Mouse (Mus musculus): ENCODE results near the gene Baz1b. TPM values are rescaled to one million over a fixed set of nuclear protein-coding genes. Genes with fewer than 3 reads are reported as not detected.

The Baz1b gene
- polyA plus RNA-seq (2014; fragmentation: Illumina TruSeq; extraction: RNeasy Lipid Tissue Mini Kit (QIAGEN cat#74804); ENCODE audit: insufficient read depth, low read depth, low replicate concordance), result 18.5 TPM

DNA sequence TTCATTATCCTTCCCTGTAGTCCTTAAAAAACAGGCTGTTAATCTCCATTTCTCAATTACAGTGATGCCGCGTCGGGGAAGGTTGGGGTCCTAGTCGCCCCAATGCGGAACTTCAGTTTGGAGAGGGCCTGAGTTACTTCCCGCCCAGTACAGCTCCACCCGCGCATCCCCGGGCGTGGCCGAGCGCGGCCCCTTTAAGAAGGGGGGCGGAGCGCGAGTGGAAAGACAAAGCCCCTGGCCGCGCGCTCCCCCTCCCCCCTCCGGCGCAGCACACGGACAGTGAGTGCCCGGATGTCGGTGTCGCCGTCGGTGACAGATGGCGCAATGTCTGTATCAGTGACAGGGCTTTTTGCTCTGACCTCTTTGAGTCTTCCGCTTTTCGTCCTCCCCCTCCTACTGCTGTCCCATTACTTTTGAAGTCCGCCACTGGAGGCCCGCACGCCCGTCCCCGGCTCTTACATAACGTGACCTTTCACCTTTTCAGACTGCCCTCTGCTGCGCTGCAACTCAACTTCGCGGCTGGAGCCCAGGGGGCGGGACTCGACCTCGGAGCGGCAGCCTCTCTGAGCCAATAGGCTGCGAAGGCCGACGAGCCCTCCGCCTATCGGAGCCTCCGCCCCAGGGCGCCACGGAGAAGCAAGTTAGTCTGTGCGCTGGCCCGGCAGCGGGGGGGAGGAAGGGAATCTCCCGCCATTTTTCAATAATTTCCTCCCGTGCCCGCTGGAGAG, at the start of gene Baz1b:
Gene Baz1b (plus strand): TSS at position 644 of the 728 bp plus-strand sequence.

DNA sequence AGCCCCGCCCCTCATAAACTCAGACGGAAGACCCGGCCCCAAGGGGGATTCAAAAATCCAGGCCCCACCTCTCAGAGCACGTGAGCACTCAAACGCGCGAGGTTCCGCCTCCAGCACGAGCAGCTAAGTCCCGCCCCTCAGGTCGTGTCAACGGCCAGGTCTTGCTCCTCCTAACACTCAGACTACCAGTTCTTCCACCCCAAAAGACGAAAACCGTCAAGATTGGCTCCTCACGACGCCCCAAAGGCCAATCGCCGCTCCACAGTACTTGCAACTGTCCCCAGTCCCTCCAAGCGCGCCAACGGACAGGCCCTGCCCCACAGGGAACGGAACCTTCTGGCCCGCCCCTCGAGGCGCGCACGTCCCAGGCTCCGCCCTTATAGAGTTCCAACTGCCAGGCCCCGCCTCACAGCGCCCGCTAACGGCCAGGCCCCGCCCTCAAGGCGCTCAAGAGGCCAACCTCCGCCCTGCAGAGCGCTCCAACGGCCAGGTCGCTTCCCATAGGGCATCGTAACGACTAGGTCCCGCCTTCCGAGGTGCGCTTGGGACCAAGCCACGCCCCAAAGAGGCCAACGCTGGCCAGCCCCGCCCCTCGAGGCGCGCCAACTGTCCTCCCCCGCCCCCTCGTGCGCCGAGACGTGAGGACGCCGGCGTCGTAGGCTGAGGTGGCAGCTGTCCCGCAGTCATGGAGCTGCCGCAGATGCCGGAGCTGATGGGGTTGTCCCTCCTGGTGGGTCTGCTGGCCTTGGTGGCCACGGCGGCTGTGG, 37.8 kb upstream of the Baz1b start, which contains the start of gene Tbl2:
Gene Tbl2 (plus strand): TSS at position 605 of the 767 bp plus-strand sequence.

DNA sequence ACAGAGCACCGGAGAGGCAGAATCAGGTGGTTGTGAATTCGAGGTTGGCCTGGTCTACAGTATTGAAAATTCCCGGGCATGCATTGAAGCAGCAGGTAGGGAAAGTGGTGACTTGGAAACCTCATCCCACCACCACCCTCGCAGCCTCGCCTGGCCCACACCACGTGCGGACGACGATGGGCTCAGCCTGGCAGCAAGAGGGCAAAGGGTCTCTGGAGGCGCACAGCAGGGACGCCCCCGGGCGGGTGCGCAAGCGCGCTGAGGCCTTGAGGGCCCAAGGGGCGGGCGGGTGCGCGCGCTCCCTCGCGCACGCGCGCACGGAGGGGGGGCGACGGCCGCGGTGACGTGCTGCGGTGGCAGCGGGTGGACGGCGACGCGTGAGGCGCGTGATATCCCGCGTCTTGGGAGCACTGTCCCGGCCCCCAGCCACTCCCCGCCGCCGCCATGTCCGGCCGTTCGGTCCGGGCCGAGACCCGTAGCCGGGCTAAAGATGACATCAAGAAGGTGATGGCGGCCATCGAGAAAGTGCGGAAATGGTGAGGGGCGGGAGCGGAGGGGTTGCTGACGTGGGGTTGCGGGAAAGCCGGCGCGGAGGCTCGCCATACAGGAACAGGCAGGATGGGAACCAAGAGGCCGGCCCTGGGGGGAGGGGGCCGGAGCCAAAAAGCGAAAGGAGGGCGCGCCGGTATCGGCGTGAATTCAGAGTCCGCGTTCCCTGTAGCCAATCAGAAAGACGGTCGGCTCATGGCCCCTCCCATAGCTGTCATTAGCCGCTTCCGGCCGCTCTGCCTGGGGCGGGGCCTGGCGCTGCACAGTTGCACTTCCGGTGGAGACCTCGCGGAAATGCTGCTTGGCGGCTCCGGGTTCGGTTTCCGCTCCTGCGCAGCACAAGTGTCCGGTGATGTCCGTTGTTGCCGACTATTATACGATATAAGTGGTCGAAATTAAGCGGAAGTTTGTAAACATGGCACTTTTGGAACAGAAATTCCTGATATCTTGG, 18.7 kb upstream of the Baz1b start, which contains the start of gene Bcl7b:
Gene Bcl7b (plus strand): TSS at position 221 of the 1,000 bp plus-strand sequence.

DNA sequence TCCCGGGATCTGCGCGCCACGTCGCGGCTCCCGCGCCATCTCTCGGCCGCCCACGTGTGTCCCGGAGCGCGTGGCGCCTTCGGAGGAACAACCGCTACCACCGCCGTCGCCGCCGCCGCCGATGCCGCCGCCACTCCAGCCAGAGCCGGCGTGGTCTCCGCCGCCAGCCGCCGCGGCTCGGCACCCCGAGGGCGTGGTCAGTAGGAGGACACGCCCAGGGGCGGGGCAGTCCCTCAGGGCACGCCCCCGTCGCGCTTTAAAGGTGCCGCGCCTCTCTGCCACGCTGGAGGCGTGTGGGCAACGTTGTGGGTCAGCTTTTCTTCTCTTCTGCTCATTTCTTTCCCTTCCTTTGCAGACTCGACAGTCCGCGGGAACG, 64.0 kb downstream of the Baz1b start, which contains the start of gene Fzd9:
Gene Fzd9 (minus strand): TSS at position 152 of the 376 bp plus-strand sequence.

Other genes starting within 250 kb of the Baz1b start
- 3.7 TPM for gene Cldn4, start 240.3 kb upstream of the Baz1b start, polyA plus RNA-seq (2014; fragmentation: Illumina TruSeq; extraction: RNeasy Lipid Tissue Mini Kit (QIAGEN cat#74804); ENCODE audit: insufficient read depth, low read depth, low replicate concordance)
- 129 TPM for gene Cldn3, start 201.1 kb upstream of the Baz1b start, polyA plus RNA-seq (2014; fragmentation: Illumina TruSeq; extraction: RNeasy Lipid Tissue Mini Kit (QIAGEN cat#74804); ENCODE audit: insufficient read depth, low read depth, low replicate concordance)
- gene Abhd11, start 178.1 kb upstream of the Baz1b start, polyA plus RNA-seq (2014; fragmentation: Illumina TruSeq; extraction: RNeasy Lipid Tissue Mini Kit (QIAGEN cat#74804); ENCODE audit: insufficient read depth, low read depth, low replicate concordance), result 38.0 TPM
- gene Stx1a, start 163.8 kb upstream of the Baz1b start, polyA plus RNA-seq (2014; fragmentation: Illumina TruSeq; extraction: RNeasy Lipid Tissue Mini Kit (QIAGEN cat#74804); ENCODE audit: insufficient read depth, low read depth, low replicate concordance), result 3.2 TPM
- gene Dnajc30, start 123.1 kb upstream of the Baz1b start, polyA plus RNA-seq (2014; fragmentation: Illumina TruSeq; extraction: RNeasy Lipid Tissue Mini Kit (QIAGEN cat#74804); ENCODE audit: insufficient read depth, low read depth, low replicate concordance), result 16.3 TPM
- gene Bud23, start 122.3 kb upstream of the Baz1b start, polyA plus RNA-seq (2014; fragmentation: Illumina TruSeq; extraction: RNeasy Lipid Tissue Mini Kit (QIAGEN cat#74804); ENCODE audit: insufficient read depth, low read depth, low replicate concordance), result 28.5 TPM
- gene Vps37d, start 109.0 kb upstream of the Baz1b start, polyA plus RNA-seq (2014; fragmentation: Illumina TruSeq; extraction: RNeasy Lipid Tissue Mini Kit (QIAGEN cat#74804); ENCODE audit: insufficient read depth, low read depth, low replicate concordance), result 1.6 TPM
- 2.0 TPM for gene Mlxipl, start 97.4 kb upstream of the Baz1b start, polyA plus RNA-seq (2014; fragmentation: Illumina TruSeq; extraction: RNeasy Lipid Tissue Mini Kit (QIAGEN cat#74804); ENCODE audit: insufficient read depth, low read depth, low replicate concordance)
- gene Tbl2, start 37.6 kb upstream of the Baz1b start, polyA plus RNA-seq (2014; fragmentation: Illumina TruSeq; extraction: RNeasy Lipid Tissue Mini Kit (QIAGEN cat#74804); ENCODE audit: insufficient read depth, low read depth, low replicate concordance), result 5.7 TPM
- gene Bcl7b, start 19.0 kb upstream of the Baz1b start, polyA plus RNA-seq (2014; fragmentation: Illumina TruSeq; extraction: RNeasy Lipid Tissue Mini Kit (QIAGEN cat#74804); ENCODE audit: insufficient read depth, low read depth, low replicate concordance), result 39.0 TPM
- not detected for gene Fzd9, start 64.0 kb downstream of the Baz1b start, polyA plus RNA-seq (2014; fragmentation: Illumina TruSeq; extraction: RNeasy Lipid Tissue Mini Kit (QIAGEN cat#74804); ENCODE audit: insufficient read depth, low read depth, low replicate concordance)
- gene Fkbp6, start 162.8 kb downstream of the Baz1b start, polyA plus RNA-seq (2014; fragmentation: Illumina TruSeq; extraction: RNeasy Lipid Tissue Mini Kit (QIAGEN cat#74804); ENCODE audit: insufficient read depth, low read depth, low replicate concordance), result not detected
- gene Trim50, start 166.0 kb downstream of the Baz1b start, polyA plus RNA-seq (2014; fragmentation: Illumina TruSeq; extraction: RNeasy Lipid Tissue Mini Kit (QIAGEN cat#74804); ENCODE audit: insufficient read depth, low read depth, low replicate concordance), result not detected
- 8.1 TPM for gene Nsun5, start 182.7 kb downstream of the Baz1b start, polyA plus RNA-seq (2014; fragmentation: Illumina TruSeq; extraction: RNeasy Lipid Tissue Mini Kit (QIAGEN cat#74804); ENCODE audit: insufficient read depth, low read depth, low replicate concordance)
- 6.6 TPM for gene Pom121, start 207.3 kb downstream of the Baz1b start, polyA plus RNA-seq (2014; fragmentation: Illumina TruSeq; extraction: RNeasy Lipid Tissue Mini Kit (QIAGEN cat#74804); ENCODE audit: insufficient read depth, low read depth, low replicate concordance)